Mouse (Mus musculus): ENCODE data around the gene March9.

GRCm38 (mm10) chr10:127017071-127017470, 42.9 kb downstream of the March9 start:
- TF ChIP-seq CHD2 (IDR thresholded peaks at IDR 0.05; ENCODE audit: low read depth, low read length), result no peak
- no peak for TF ChIP-seq MAFK (IDR thresholded peaks at IDR 0.05; ENCODE audit: insufficient read depth, low read depth, low read length)
- no peak for TF ChIP-seq ZNF384 (IDR thresholded peaks at IDR 0.05; ENCODE audit: low read depth, low read length)
- TF ChIP-seq HCFC1 (IDR thresholded peaks at IDR 0.05; ENCODE audit: borderline replicate concordance, insufficient read depth, low read length), result no peak
- TF ChIP-seq ZC3H11A (IDR thresholded peaks at IDR 0.05; ENCODE audit: borderline replicate concordance, low read depth, low read length), result no peak

Measured in ES-E14 (cell line).